Mouse (Mus musculus) B cell, adult (primary cell): ENCODE results near the gene Lag3. TPM values are rescaled to one million over a fixed set of nuclear protein-coding genes. Genes with fewer than 3 reads are reported as not detected.

Experiments
- total RNA-seq: library from RNA; stranded (reverse); gene quantifications from 4 replicates; pipeline ENCODE4 v1.2.4, GENCODE M21; 2023; ENCODE audit not compliant: inconsistent age

Lag3 gene
- total RNA-seq: 0.26 to 0.69 TPM (median 0.48 TPM) in 4 replicates

DNA sequence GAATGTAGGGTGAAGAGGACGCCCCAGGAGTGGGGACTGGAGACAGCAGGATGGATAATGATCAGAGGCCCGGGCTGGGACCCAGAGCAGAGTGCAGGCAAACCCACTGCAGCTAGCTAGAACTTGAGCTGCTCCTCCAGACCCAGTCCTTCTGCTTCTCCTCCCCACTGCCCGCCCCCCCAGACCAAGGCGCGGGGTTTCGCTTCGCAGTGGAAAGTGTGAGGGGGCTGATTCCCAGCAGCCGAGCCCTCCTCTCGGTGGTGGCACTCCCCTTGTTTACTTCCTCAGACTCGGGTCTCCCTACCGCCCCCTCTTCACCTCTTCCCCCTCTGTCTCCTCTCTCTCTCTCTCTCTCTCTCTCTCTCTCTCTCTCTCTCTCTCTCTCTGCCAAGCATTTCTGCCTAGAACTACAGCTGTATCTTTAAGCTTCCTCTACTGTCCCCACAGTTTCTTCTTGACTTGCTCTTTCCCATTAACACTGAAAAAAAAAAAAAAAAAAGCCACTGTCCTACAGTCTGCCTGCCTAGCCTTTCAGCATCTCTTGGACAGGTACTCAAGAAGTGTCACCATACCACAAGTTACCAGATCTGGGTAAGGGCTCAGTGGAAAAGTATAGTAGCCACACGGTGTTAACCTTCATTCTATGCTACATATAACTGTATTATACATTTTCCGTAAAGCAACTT, at the start of gene Lag3:
TSS of gene Lag3 (minus strand) at position 173 of the 686 bp plus-strand sequence.

GRCm38 (mm10) chr6:124930754-124931524, 19.4 kb upstream of the Lag3 start, which contains the start of gene Mlf2:
Gene Mlf2 (plus strand): TSS chr6:124931386.

DNA sequence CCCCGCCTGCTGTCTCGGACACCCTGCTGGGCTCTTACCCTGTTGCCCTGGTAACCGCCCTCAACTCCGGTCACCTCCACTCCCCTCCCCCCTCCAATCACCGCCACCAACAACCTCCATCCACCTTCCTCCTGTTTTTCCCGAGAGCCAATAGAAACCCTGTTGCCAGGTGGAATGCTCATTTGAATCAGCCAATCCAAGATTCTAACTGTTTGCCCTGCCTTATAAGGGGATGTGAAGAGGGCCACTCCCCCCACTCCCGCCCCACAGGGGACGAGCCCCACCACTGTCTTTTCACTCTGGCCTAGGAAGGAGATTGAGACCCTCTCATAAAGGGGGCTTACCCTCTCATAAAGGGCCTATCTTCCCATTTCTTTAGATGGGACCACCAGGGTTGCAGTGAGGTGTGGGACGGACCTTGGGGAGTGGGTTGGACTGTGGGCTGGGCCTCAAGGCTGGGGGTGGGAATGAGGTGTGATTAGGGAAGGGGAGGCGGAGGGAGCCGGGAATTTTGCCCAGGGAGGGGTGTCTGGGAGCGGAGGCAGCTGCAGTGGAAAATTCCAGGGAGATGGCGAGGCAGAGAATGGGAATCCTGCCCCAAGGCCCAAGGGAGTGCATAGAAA, 8.3 kb upstream of the Lag3 start, which contains the start of gene Ptms:
TSS of gene Ptms (minus strand) at position 409 of the 623 bp plus-strand sequence.

GRCm38 (mm10) chr6:124887986-124888385, 23.5 kb downstream of the Lag3 start, which contains the start of gene Cd4:
Gene Cd4 (minus strand): TSS chr6:124888221.

DNA sequence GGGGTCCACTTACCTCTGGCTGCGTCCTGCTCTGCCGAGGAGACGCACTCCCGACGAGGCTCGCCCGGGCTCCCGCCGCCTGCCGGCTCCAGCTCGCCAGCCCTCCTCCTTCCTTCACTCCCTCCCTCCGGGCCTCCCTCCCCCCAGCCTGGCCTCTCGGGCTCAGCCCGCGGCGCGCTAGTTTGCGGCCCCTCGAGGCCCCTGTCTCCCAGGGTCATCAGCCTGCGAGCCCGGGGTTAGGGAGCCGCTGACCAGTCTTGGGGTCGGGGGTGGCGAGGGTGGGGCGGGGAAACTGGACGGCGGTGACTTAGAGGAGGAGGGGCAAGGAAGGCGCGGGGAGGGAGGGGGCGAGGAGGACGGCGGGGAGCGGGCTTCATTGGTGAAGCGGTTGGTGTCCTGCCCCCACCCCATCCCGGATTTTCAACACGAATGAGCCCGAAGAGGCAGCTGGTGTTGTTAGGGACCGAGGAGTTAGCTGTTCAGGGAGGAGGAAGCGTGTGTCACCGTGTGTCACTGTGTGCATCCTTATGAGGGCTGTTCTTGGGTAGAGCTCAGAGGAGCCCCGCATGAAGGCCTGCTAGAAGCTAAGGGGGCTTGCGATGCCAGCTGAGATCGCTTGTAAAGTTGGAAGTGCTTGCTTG, 47.7 kb downstream of the Lag3 start, which contains the start of gene Gpr162:
TSS of gene Gpr162 (minus strand) at position 326 of the 641 bp plus-strand sequence.

DNA sequence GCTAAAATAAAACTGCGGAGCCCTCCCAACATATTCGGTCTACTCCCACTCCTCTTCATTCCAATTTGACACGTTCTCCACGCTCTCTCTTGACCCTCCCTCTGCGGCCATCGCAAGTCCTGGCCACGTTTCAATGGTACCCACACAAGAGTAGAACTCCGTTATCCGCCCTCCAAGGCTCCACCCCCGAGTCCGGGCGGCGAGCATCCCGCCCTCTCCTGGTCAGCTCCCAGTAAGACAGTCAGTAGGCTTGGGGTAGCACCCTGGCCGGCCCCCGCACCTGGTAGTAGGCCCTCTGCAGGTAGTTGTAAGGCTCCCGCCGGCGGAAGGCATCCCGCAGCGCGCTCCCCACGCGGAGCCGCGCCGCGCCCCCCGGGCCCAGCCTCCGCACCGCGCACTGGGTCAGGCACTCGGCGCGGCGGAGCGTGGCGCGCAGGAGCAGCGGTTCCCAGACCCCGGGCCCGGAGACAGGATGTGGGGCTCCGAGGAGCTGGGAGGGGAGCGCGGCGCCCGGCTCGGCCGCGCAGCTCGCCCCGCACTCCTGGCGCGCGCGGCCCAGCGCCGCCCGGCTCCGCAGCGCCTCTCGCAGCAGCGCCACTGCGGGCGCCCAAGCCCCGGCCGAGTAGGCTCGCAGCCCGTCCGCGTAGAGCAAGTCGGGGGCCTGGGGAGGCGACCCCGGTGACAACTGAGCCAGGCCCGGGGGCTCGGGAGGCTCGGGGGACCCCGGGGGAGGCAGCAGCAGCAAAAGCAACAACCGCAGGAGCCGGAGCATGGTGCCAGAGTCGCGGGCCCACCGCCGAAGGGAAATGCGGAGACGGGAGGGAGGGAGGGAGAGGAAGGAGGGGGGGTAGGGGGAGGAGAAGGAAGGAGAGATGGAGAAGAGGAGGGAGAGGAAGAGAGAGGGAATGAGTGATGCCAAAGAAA, 54.3 kb downstream of the Lag3 start, which contains the start of gene P3h3:
TSS of gene P3h3 (minus strand) at position 837 of the 924 bp plus-strand sequence.

Other genes starting within 250 kb of the Lag3 start
- gene Lpcat3, start 248.7 kb downstream of the Lag3 start, total RNA-seq: 44.7 to 51.8 TPM (median 50.1 TPM) in 4 replicates
- gene Emg1, start 199.5 kb downstream of the Lag3 start, total RNA-seq: 116 to 132 TPM (median 125 TPM) in 4 replicates
- gene Phb2, start 199.4 kb downstream of the Lag3 start, total RNA-seq: 223 to 242 TPM (median 231 TPM) in 4 replicates
- 597 to 656 TPM (median 630 TPM) in 4 replicates for gene Ptpn6, start 173.0 kb downstream of the Lag3 start, total RNA-seq
- 253 to 263 TPM (median 258 TPM) in 4 replicates for gene Grcc10, start 170.3 kb downstream of the Lag3 start, total RNA-seq
- 0.16 to 2.3 TPM in 2 of 4 replicates, not detected in the others for gene Gm45234, start 155.7 kb downstream of the Lag3 start, total RNA-seq
- 21.1 to 30.7 TPM (median 28.7 TPM) in 4 replicates for gene Atn1, start 155.2 kb downstream of the Lag3 start, total RNA-seq
- gene Eno2, start 142.0 kb downstream of the Lag3 start, total RNA-seq: 3.9 to 7.0 TPM (median 6.0 TPM) in 4 replicates
- 3.5 to 4.3 TPM (median 3.9 TPM) in 4 replicates for gene Lrrc23, start 132.0 kb downstream of the Lag3 start, total RNA-seq
- gene Spsb2, start 103.0 kb downstream of the Lag3 start, total RNA-seq: 4.3 to 8.0 TPM (median 5.3 TPM) in 4 replicates
- 53.5 to 62.9 TPM (median 57.4 TPM) in 4 replicates for gene Tpi1, start 97.4 kb downstream of the Lag3 start, total RNA-seq
- 67.6 to 86.7 TPM (median 79.3 TPM) in 4 replicates for gene Usp5, start 82.2 kb downstream of the Lag3 start, total RNA-seq
- gene Cdca3, start 82.2 kb downstream of the Lag3 start, total RNA-seq: 2.7 to 6.3 TPM (median 4.4 TPM) in 4 replicates
- gene Gnb3, start 71.4 kb downstream of the Lag3 start, total RNA-seq: 0.29 to 0.30 TPM in 2 of 4 replicates, not detected in the others
- gene P3h3, start 54.0 kb downstream of the Lag3 start, total RNA-seq: 0.19 to 0.51 TPM in 2 of 4 replicates, not detected in the others
- 0.51 to 0.99 TPM (median 0.79 TPM) in 4 replicates for gene Gpr162, start 47.7 kb downstream of the Lag3 start, total RNA-seq
- 0.35 to 0.93 TPM (median 0.60 TPM) in 4 replicates for gene Cd4, start 23.5 kb downstream of the Lag3 start, total RNA-seq
- gene Ptms, start 8.4 kb upstream of the Lag3 start, total RNA-seq: 42.1 to 57.3 TPM (median 46.3 TPM) in 4 replicates
- 97.3 to 112 TPM (median 105 TPM) in 4 replicates for gene Mlf2, start 19.7 kb upstream of the Lag3 start, total RNA-seq
- 51.9 to 60.4 TPM (median 54.0 TPM) in 4 replicates for gene Cops7a, start 53.8 kb upstream of the Lag3 start, total RNA-seq
- gene Pianp, start 85.0 kb upstream of the Lag3 start, total RNA-seq: 0.22 to 0.58 TPM (median 0.24 TPM) in 3 of 4 replicates, not detected in the other
- 93.2 to 96.8 TPM (median 95.4 TPM) in 4 replicates for gene Zfp384, start 97.4 kb upstream of the Lag3 start, total RNA-seq
- gene Ing4, start 128.1 kb upstream of the Lag3 start, total RNA-seq: 78.0 to 92.0 TPM (median 85.9 TPM) in 4 replicates
- gene Acrbp, start 138.0 kb upstream of the Lag3 start, total RNA-seq: 11.9 to 20.6 TPM (median 13.3 TPM) in 4 replicates
- gene Lpar5, start 156.2 kb upstream of the Lag3 start, total RNA-seq: 11.6 to 15.7 TPM (median 14.9 TPM) in 4 replicates
- gene Chd4, start 184.3 kb upstream of the Lag3 start, total RNA-seq: 343 to 381 TPM (median 359 TPM) in 4 replicates
- 38.6 to 47.8 TPM (median 40.7 TPM) in 4 replicates for gene Nop2, start 220.2 kb upstream of the Lag3 start, total RNA-seq
- gene Iffo1, start 233.5 kb upstream of the Lag3 start, total RNA-seq: 34.0 to 42.8 TPM (median 41.9 TPM) in 4 replicates